Mouse (Mus musculus) heart, embryonic 16.5 days (tissue): ENCODE data around the gene Apol8. TPM values are rescaled to one million over a fixed set of nuclear protein-coding genes. Genes with fewer than 3 reads are reported as not detected.
"Not testable (repeated sequence)": the region's sequence is repeated elsewhere in the genome, so short reads cannot be mapped to it uniquely, and the experiment has no call there.

ENCODE experiments used
- ATAC-seq: fragments of 200-750 bp; cut with Nextera tagmentation; replicated peaks from 2 replicates; pipeline ENCODE4 v1.8.0; 2017; ENCODE audit warnings: moderate number of reproducible peaks; ENCODE audit not compliant: insufficient read depth, low FRiP score; ENCODE audit errors: extremely low read depth
- H3K27ac ChIP-seq: fragments of 300-500 bp; sonication (generic); 2 replicates; pipeline ENCODE4 v1.5.1; 2014; ENCODE audit warnings: mild to moderate bottlenecking, low read length, control low read depth, moderate library complexity
- H3K27me3 ChIP-seq: fragments of 300-500 bp; sonication (generic); 2 replicates; pipeline ENCODE4 v1.6.1; 2014; ENCODE audit warnings: low read length, mixed read lengths; ENCODE audit not compliant: control insufficient read depth, insufficient read depth
- H3K36me3 ChIP-seq: fragments of 300-500 bp; sonication (generic); 2 replicates; pipeline ENCODE4 v1.6.1; 2014; ENCODE audit not compliant: control insufficient read depth, insufficient read depth
- H3K4me1 ChIP-seq: fragments of 300-500 bp; sonication (generic); 2 replicates; pipeline ENCODE4 v1.6.1; 2014; ENCODE audit warnings: low read length, mixed read lengths; ENCODE audit not compliant: control insufficient read depth, insufficient read depth
- H3K4me2 ChIP-seq: fragments of 300-500 bp; sonication (generic); 2 replicates; pipeline ENCODE4 v1.6.1; 2014; ENCODE audit warnings: low read depth, mild to moderate bottlenecking, control low read depth, low read length
- H3K4me3 ChIP-seq: fragments of 300-500 bp; sonication (generic); 2 replicates; pipeline ENCODE4 v1.5.1; 2014; ENCODE audit warnings: mild to moderate bottlenecking, control low read depth, low read length
- H3K9ac ChIP-seq: fragments of 300-500 bp; sonication (generic); 2 replicates; pipeline ENCODE4 v1.6.1; 2014; ENCODE audit warnings: low read length, control low read depth
- H3K9me3 ChIP-seq: fragments of 300-500 bp; sonication (generic); replicated peaks from 2 replicates; pipeline ENCODE4 v1.6.1; 2016; ENCODE audit warnings: low read length; ENCODE audit not compliant: control insufficient read depth
- WGBS: fragments of 180-500 bp; shearing (Covaris S2); extraction: QIAGEN DNeasy Blood & Tissue Kit; methylation state at CpG from one replicate; pipeline ENCODE4 v1.1.7; 2014; 5-methylcytosine and 5-hydroxymethylcytosine counted together
- polyA plus RNA-seq: library from polyadenylated mRNA; unstranded; fragments of >200 nt; fragmentation: Nextera tagmentation; extraction: Ambion mirVana; gene quantifications from 2 replicates; pipeline ENCODE4 v1.2.1, GENCODE M21; 2015

Apol8 gene
- polyA plus RNA-seq, 1 experiment from 2014 or later = 0.05 TPM

DNA sequence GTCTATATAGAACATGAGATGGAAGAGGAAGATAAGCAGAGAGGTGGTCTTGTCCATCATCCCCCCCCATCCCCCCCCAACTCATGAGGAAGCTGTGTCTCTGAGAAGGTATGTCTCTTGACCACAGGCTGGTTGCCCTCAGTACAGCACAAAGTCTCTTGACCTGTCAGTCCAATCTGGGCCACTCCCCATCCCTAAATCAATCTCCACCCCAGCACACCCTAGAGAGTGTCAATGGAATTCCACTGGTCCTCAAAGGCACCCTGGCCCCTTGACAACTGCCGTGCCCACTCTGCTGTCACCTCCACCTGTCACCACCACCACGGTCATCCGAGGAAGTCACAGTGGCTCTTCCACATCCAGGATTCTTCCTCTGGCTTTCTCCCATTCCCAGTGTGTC is 8.4 kb downstream of the Apol8 start:
- Histone ChIP-seq H3K4me1 (no peaks in the 10 kb centered on the region), H3K9me3 (no peaks in the 10 kb centered on the region; the same call in 1 of the 2 replicates), H3K27me3 (no peaks in the 10 kb centered on the region), H3K9ac (no peak overlapping the region), H3K4me3 (no peak overlapping the region), H3K27ac (no peak overlapping the region), H3K4me2 (no peak overlapping the region), H3K36me3 (no peaks in the 10 kb centered on the region)
- 36% methylated on average over 3 of the region's 3 CpGs for WGBS
- ATAC-seq = no peak

DNA sequence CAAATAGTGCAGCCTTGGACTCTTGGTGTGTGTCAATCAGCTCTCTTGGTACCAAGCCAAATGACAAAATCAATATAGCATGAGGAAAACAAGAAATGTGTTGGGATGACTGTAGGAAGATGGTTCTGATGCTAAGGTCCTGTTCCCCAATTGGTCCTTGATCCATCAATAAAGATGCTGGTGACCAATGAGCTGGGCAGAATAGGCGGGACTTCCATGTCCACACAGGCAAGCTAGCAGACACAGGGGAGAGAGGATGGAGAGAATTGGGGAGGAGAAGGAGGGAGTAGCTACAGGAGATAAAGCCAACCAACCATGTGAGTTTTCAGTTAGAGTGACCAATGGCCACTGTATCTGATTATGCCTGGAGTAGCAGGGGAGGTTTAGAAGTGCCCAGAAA is 10.5 kb downstream of the Apol8 start:
- no peak for ATAC-seq
- 87% methylated on average over 1 of the region's 1 CpGs for WGBS
- Histone ChIP-seq H3K27ac (no peak overlapping the region), H3K36me3 (no peaks in the 10 kb centered on the region), H3K4me1 (no peaks in the 10 kb centered on the region), H3K4me3 (no peak overlapping the region), H3K4me2 (no peak overlapping the region), H3K9ac (no peak overlapping the region), H3K27me3 (no peaks in the 10 kb centered on the region), H3K9me3 (no peaks in the 10 kb centered on the region; the same call in 1 of the 2 replicates)

DNA sequence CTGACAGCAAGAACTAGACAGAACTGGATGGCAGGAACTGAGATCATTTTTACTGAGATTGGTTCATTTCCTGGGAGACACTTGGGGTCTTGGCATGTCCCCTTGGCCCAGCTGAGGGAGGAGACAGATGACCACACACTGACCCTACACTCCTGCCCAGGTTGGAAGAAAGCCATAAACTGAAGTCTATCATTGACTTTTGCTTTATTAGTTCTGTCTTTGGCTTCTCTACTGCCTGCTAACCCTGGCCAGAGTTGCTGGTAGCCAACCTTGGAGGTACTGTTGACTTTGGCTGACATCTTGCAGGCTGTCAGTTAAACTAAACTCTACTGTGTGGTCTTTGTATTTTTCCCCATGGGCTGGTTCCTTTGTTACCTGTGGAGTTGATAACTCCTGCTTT is 11.7 kb downstream of the Apol8 start:
- no peak for ATAC-seq

DNA sequence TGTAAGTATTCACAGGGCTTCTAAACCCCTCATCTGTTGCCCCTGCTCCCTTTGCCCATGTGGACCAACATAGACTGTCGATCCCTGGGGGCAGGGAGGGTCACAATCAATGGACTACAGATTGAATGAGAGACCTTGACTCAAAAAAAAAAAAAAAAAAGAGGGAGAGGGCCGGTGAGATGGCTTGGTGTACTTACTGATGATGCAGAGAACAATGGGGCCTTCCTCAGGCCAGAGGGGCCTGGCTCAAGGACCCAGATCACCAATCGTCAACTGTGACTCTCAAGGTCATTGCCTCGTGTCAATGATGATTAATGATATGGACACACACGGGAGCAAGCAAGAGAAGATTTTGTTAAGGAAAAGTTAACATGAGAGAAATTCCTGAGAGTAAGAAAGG is 12.2 kb downstream of the Apol8 start:
- 35% methylated on average over 5 of the region's 5 CpGs for WGBS
- Histone ChIP-seq H3K36me3 (no peaks in the 10 kb centered on the region), H3K27ac (no peak overlapping the region), H3K4me3 (no peak overlapping the region), H3K4me1 (no peaks in the 10 kb centered on the region), H3K27me3 (no peaks in the 10 kb centered on the region), H3K4me2 (no peak overlapping the region), H3K9me3 (no peaks in the 10 kb centered on the region; the same call in 1 of the 2 replicates), H3K9ac (no peak overlapping the region)
- ATAC-seq = no peak

More for the DNA sequence above, 11.7 kb downstream of the Apol8 start:
- Histone ChIP-seq H3K4me2 (no peak overlapping the region), H3K27ac (no peak overlapping the region), H3K4me1 (no peaks in the 10 kb centered on the region), H3K9ac (no peak overlapping the region), H3K9me3 (no peaks in the 10 kb centered on the region; the same call in 1 of the 2 replicates), H3K4me3 (no peak overlapping the region), H3K27me3 (no peaks in the 10 kb centered on the region), H3K36me3 (no peaks in the 10 kb centered on the region)

GRCm38 (mm10) chr15:77741556-77741955 is 15.2 kb downstream of the Apol8 start:
- not testable (repeated sequence) for H3K9me3 ChIP-seq, H3K27ac ChIP-seq, H3K27me3 ChIP-seq, H3K9ac ChIP-seq, H3K4me2 ChIP-seq, H3K4me1 ChIP-seq, H3K36me3 ChIP-seq, H3K4me3 ChIP-seq, ATAC-seq
- 72% methylated on average over 6 of the region's 6 CpGs for WGBS

DNA sequence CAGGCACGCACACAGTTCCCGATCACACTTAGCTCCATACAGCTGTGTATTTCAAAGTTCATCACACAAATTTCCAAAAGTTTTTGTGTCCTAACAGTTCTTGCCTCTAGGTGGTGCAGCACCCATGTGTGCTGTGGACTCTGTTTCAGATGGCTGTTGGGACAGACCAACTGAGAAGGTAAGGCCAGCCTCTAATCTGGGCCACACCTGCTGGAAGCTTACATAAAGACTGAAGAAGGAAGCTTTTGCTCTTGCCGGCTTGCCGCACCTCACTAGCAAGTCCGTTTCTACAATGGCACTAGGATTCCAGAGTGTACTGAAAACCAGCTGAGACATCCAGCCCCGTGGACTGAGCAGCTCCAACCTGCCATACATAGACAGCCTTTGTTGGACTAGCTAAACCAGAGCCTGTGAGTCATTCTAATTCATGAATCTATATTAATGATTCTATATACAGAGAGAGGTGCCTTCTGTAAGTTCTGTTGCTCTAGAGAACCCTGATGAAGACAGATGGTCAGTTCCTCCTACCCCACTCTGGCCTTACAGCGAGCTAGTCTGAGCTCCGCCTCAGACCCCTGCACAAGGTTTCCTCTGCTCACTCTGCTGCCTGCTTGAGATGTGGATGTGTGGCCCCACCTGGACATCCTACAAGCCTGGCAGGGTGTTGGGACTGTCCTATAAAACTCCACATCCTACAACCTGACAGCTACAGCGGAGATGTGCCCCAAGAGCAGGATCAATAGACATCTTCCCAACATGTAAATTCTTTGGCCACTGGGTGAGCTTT is 16.1 kb downstream of the Apol8 start:
- 74% methylated on average over 9 of the region's 9 CpGs for WGBS
- no peak for ATAC-seq

GRCm38 (mm10) chr15:77733903-77734302 is 22.9 kb downstream of the Apol8 start:
- H3K4me1 ChIP-seq, H3K27me3 ChIP-seq, H3K36me3 ChIP-seq, H3K9me3 ChIP-seq, H3K4me3 ChIP-seq, ATAC-seq, H3K27ac ChIP-seq, H3K4me2 ChIP-seq, H3K9ac ChIP-seq: not testable (repeated sequence)
- WGBS = 33% methylated on average over 4 of the region's 4 CpGs

More for the DNA sequence above, 16.1 kb downstream of the Apol8 start:
- Histone ChIP-seq H3K9ac (no peak overlapping the region), H3K9me3 (no peaks in the 10 kb centered on the region), H3K36me3 (no peaks in the 10 kb centered on the region), H3K4me1 (no peaks in the 10 kb centered on the region), H3K4me2 (no peak overlapping the region), H3K27ac (no peak overlapping the region), H3K4me3 (no peak overlapping the region), H3K27me3 (no peaks in the 10 kb centered on the region)

DNA sequence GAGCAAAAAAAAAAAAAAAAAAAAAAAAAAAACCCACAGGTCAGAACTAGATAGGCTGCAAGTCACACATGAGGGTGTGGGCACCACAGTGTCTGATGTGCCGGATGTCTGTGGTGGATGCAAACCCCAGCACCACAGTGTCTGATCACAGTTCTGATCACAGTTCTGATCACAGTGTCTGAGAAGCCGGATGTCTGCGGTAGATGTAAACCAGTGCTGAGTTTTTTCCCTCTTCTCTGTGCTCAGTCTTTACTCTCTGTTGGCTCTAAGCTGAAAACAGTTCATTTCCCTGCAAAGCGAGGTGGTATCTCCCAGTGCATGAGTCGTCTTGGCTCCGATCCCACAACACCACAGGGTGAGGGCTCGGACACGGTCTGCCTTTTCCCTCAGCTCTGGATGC is 23.4 kb downstream of the Apol8 start:
- not testable (repeated sequence) for H3K4me3 ChIP-seq, H3K36me3 ChIP-seq

DNA sequence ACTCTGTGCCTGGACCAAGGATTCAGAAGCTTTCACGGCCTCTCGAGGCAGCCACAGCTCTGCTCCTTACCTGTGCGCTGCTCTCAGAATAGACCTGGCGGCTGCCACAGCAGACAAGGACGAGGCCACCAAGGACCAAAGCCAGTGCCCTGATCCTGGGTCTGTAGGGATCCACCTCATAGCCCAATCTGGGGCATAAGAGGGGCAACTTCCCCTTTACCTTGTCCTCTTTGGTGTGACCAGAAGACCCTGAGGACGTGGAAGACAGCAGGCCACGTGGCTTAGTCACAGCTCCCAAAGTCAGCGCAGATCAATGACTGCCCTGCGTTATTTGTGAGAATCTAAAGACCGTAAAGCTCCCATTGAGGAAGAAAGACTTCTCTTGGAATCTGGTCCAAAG is 24.0 kb downstream of the Apol8 start:
- WGBS = 73% methylated on average over 10 of the region's 10 CpGs
- not testable (repeated sequence) for H3K36me3 ChIP-seq, H3K27ac ChIP-seq, H3K9me3 ChIP-seq, ATAC-seq, H3K4me3 ChIP-seq, H3K27me3 ChIP-seq, H3K9ac ChIP-seq, H3K4me2 ChIP-seq, H3K4me1 ChIP-seq

More for the DNA sequence above, 23.4 kb downstream of the Apol8 start:
- H3K9me3 ChIP-seq, H3K27ac ChIP-seq, H3K9ac ChIP-seq, H3K27me3 ChIP-seq, H3K4me1 ChIP-seq, H3K4me2 ChIP-seq: not testable (repeated sequence)
- 35% methylated on average over 8 of the region's 8 CpGs for WGBS
- peak; percentile 63 for ATAC-seq
